Mouse (Mus musculus) erythroblast, embryonic 14.5 days (primary cell): Measurements from ENCODE around the gene Tmem258. TPM values are rescaled to one million over a fixed set of nuclear protein-coding genes. Genes with fewer than 3 reads are reported as not detected.

ENCODE experiments used
- H3K27me3 ChIP-seq: 2 replicates; pipeline ENCODE4 v1.6.1; 2012; ENCODE audit warnings: inconsistent platforms; ENCODE audit not compliant: control insufficient read depth
- H3K36me3 ChIP-seq: 2 replicates; pipeline ENCODE4 v1.6.1; 2012; ENCODE audit warnings: mild to moderate bottlenecking, inconsistent platforms; ENCODE audit not compliant: control insufficient read depth
- H3K4me1 ChIP-seq: 2 replicates; pipeline ENCODE4 v1.6.1; 2012; ENCODE audit warnings: inconsistent platforms; ENCODE audit not compliant: control insufficient read depth
- H3K4me3 ChIP-seq: replicated peaks from 2 replicates; pipeline ENCODE3; 2012; ENCODE audit warnings: moderate library complexity, mild to moderate bottlenecking, inconsistent platforms
- H3K9me3 ChIP-seq: 2 replicates; pipeline ENCODE4 v1.6.1; 2012; ENCODE audit warnings: low read length, inconsistent platforms, mixed read lengths; ENCODE audit not compliant: control insufficient read depth
- GATA1 ChIP-seq: IDR thresholded peaks from 2 replicates; pipeline ENCODE4 v1.6.1; 2012; ENCODE audit warnings: low read length, inconsistent platforms, mixed read lengths
- TAL1 ChIP-seq: IDR thresholded peaks from 3 replicates; pipeline ENCODE4 v1.6.1; 2012; ENCODE audit warnings: low read length, inconsistent platforms, mixed read lengths
- polyA plus RNA-seq: library from polyadenylated mRNA; stranded (reverse); fragments of >175 nt; gene quantifications from 2 replicates; pipeline ENCODE4 v1.2.3, GENCODE M21; 2012

The Tmem258 gene
- polyA plus RNA-seq, 1 experiment: 1.6 TPM

DNA sequence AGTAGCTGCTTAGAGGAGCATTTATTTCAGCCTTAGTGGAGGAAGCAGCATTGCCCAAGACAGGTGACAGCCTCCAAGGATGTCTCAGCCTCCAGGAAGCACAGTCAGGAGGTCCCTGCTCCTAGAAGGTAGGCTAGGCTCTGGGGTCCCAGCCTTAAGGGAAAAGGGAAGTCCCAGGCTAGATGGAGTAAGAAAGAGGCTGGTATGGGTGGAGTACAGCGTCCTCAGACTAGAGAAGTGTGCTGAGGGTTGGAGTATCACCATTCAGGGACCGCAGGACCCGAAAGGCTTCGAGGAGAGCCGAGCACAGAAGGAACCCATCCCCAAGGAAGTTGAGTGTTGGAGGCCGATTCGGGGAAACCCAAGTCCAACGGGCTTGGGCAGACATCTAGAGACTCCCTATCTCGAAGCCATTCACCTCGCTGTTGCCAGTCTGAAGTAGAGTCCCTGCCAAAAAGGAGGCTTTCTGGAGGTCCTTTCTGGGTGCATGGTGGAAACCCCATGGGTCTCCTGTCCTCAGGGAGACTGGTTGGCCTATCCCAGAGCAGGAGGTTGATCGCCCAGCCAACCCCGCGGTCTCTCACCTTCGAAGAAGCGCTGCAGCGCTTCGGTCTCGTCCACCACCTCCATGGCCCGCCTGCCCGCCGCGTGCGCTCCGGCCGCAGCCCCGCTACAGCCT lies 36.3 kb downstream of the Tmem258 start:
- H3K27me3 ChIP-seq: peaks cover 28% of the 10 kb centered on the region
- H3K36me3 ChIP-seq: no peaks in the 10 kb centered on the region
- H3K9me3 ChIP-seq: no peaks in the 10 kb centered on the region
- peak overlapping the region; percentile 54 for H3K4me3 ChIP-seq
- no peak for TF ChIP-seq TAL1
- no peak for TF ChIP-seq GATA1
- peaks cover 20% of the 10 kb centered on the region for H3K4me1 ChIP-seq

DNA sequence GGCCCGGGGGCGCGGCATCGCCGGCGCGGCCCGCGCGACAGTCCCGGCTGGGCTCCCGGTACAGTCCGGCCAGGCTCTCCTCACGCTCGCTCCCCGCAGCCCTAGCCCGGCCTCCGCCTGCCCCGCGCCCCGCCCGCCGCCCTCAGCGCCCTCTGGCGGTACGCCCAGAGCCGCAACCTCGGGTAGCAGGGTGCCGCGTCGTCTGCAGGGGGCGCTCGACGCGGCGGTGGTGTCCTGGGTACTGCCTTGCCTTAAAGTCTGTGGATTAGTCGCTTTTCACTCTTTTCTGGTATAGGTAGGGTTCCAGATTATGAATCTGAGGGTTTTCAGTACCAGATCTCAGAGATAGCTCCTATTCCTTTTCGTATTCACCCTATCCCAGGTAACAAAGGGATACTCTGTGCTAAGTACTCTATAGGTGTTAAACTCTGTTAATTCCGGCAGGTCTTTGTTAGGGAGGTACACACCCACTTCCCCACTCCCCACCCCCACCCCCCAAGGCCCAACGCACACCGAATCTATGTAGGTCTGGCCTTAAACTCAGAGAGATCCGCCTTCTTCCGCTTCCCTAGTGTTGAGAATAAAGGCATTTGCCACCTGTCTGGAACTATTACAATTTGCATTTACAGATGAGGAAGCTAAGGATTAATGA lies 37.0 kb downstream of the Tmem258 start, which contains the start of gene Myrf:
Gene Myrf, minus strand, starts transcription at position 95 of the 652 bp plus-strand sequence.
- Histone ChIP-seq H3K4me1 (peaks cover 18% of the 10 kb centered on the region), H3K4me3 (peak within 1 kb of the TSS; percentile 54), H3K27me3 (peaks cover 28% of the 10 kb centered on the region), H3K36me3 (no peaks in the 10 kb centered on the region), H3K9me3 (no peaks in the 10 kb centered on the region)
- TF ChIP-seq GATA1 (no peak), TAL1 (no peak)

- H3K27me3 ChIP-seq: peaks cover 28% of the 10 kb centered on the region
- no peak overlapping the region for H3K4me3 ChIP-seq
- peaks cover 18% of the 10 kb centered on the region for H3K4me1 ChIP-seq
- no peaks in the 10 kb centered on the region for H3K36me3 ChIP-seq
- H3K9me3 ChIP-seq: no peaks in the 10 kb centered on the region
- TF ChIP-seq GATA1: no peak
- no peak for TF ChIP-seq TAL1
Observed at GRCm38 (mm10) chr19:10242916-10243315, 39.1 kb downstream of the Tmem258 start.

GRCm38 (mm10) chr19:10244183-10244582 lies 40.4 kb downstream of the Tmem258 start:
- H3K36me3 ChIP-seq: no peaks in the 10 kb centered on the region
- no peak overlapping the region for H3K4me3 ChIP-seq
- H3K4me1 ChIP-seq: peaks cover 12% of the 10 kb centered on the region
- H3K27me3 ChIP-seq: peaks cover 23% of the 10 kb centered on the region
- TF ChIP-seq GATA1: no peak
- TF ChIP-seq TAL1: no peak
- H3K9me3 ChIP-seq: no peaks in the 10 kb centered on the region

DNA sequence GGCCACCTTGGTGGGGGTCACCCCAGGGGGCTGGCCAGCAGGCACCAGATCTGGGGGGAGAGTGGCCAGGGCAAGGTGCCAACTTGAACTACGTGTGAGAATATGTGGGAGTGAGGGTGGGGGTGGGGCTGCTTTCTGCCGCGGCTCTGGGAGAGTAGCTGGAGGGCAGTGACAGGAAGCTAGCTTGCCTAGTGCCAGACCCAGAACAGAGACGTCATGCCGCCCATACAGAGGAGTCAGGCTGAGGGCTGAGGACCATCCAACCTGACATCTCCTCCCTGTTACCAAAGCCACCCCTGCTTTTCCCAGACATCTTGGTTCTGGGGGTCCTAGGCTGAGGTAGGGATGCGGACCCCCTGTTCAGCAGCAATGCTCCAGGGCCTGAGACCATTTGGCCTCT lies 43.4 kb downstream of the Tmem258 start:
- TF ChIP-seq GATA1 (no peak), TAL1 (no peak)
- Histone ChIP-seq H3K27me3 (peaks cover 4% of the 10 kb centered on the region; the same call in 1 of the 2 replicates), H3K9me3 (no peaks in the 10 kb centered on the region), H3K36me3 (no peaks in the 10 kb centered on the region), H3K4me3 (no peak overlapping the region), H3K4me1 (no peaks in the 10 kb centered on the region)

GRCm38 (mm10) chr19:10248128-10248527 lies 44.3 kb downstream of the Tmem258 start:
- Histone ChIP-seq H3K4me1 (no peaks in the 10 kb centered on the region), H3K36me3 (no peaks in the 10 kb centered on the region), H3K9me3 (no peaks in the 10 kb centered on the region), H3K4me3 (no peak overlapping the region), H3K27me3 (peaks cover 4% of the 10 kb centered on the region; the same call in 1 of the 2 replicates)
- no peak for TF ChIP-seq GATA1
- TF ChIP-seq TAL1: no peak

Other genes with a start within 250 kb of the Tmem258 start
- gene Fth1, start 223.4 kb upstream of the Tmem258 start, polyA plus RNA-seq: 1,886 and 6,516 TPM in 2 replicates
- gene Best1, start 202.4 kb upstream of the Tmem258 start, polyA plus RNA-seq: not detected in 2 replicates
- 90.0 and 90.9 TPM in 2 replicates for gene Rab3il1, start 202.3 kb upstream of the Tmem258 start, polyA plus RNA-seq
- gene Fads3, start 162.4 kb upstream of the Tmem258 start, polyA plus RNA-seq: 11.1 and 13.7 TPM in 2 replicates
- 1.3 and 1.5 TPM in 2 replicates for gene Fads2, start 102.3 kb upstream of the Tmem258 start, polyA plus RNA-seq
- gene Fads1, start 21.1 kb upstream of the Tmem258 start, polyA plus RNA-seq: 3.0 and 3.7 TPM in 2 replicates
- gene Fen1, start 155 bp downstream of the Tmem258 start, polyA plus RNA-seq: 9.7 and 14.5 TPM in 2 replicates
- 0.02 TPM in 1 of 2 replicates, not detected in the other for gene Myrf, start 36.7 kb downstream of the Tmem258 start, polyA plus RNA-seq
- 0.01 TPM in 2 replicates for gene Dagla, start 100.9 kb downstream of the Tmem258 start, polyA plus RNA-seq
- gene Syt7, start 185.1 kb downstream of the Tmem258 start, polyA plus RNA-seq: not detected in 2 replicates